Mouse (Mus musculus) liver, embryonic 14.5 days (tissue): ENCODE data around the gene Mapk8ip3. TPM values are rescaled to one million over a fixed set of nuclear protein-coding genes. Genes with fewer than 3 reads are reported as not detected.

Experiments used
- ATAC-seq: fragments of 200-750 bp; cut with Nextera tagmentation; 2 replicates; pipeline ENCODE4 v1.8.0; 2017; ENCODE audit warnings: moderate number of reproducible peaks, mild to moderate bottlenecking, moderate library complexity; ENCODE audit not compliant: insufficient read depth
- DNase-seq, 3 experiments: peaks; one replicate each; pipeline ENCODE4 v3.0.0-alpha.2; 2012 to 2013; ENCODE audit warnings: low read depth in 3 of 3, low spot score in 3 of 3
- H3K27ac ChIP-seq: fragments of 300-500 bp; sonication (generic); 2 replicates; pipeline ENCODE4 v1.5.1; 2014; ENCODE audit warnings: moderate library complexity, mild to moderate bottlenecking, control low read depth, inconsistent platforms
- H3K27me3 ChIP-seq: fragments of 300-500 bp; sonication (generic); 2 replicates; pipeline ENCODE4 v1.6.1; 2014; ENCODE audit warnings: mild to moderate bottlenecking, low read length, moderate library complexity; ENCODE audit not compliant: control insufficient read depth, insufficient read depth
- H3K36me3 ChIP-seq: fragments of 300-500 bp; sonication (generic); replicated peaks from 2 replicates; pipeline ENCODE4 v1.6.1; 2014; ENCODE audit warnings: low read depth; ENCODE audit not compliant: control insufficient read depth, insufficient read depth
- H3K4me1 ChIP-seq, 2 experiments: fragments of 200-500 bp in 1 of 2; fragments of 300-500 bp in 1 of 2; sonication (generic) in 1 of 2; replicated peaks; 2 replicates each; pipeline ENCODE4 v1.6.1; 2012 to 2014; ENCODE audit warnings: antibody characterized with exemption in 1 of 2, inconsistent platforms in 1 of 2, low read length in 1 of 2; ENCODE audit not compliant: control insufficient read depth in 2 of 2, insufficient read depth in 2 of 2
- H3K4me2 ChIP-seq: fragments of 300-500 bp; sonication (generic); 2 replicates; pipeline ENCODE4 v1.6.1; 2014; ENCODE audit warnings: low read depth, mild to moderate bottlenecking, control low read depth, moderate library complexity
- H3K4me3 ChIP-seq, 2 experiments: fragments of 200-500 bp in 1 of 2; fragments of 300-500 bp in 1 of 2; sonication (generic) in 1 of 2; 2 replicates each; pipeline ENCODE4 v1.5.1; 2012 to 2014; ENCODE audit warnings: low read depth in 2 of 2, low read length in 2 of 2, mild to moderate bottlenecking in 2 of 2, control low read depth in 1 of 2, inconsistent platforms in 1 of 2, moderate library complexity in 1 of 2; ENCODE audit not compliant: insufficient read depth in 1 of 2
- H3K9ac ChIP-seq: fragments of 300-500 bp; sonication (generic); replicated peaks from 2 replicates; pipeline ENCODE4 v1.6.1; 2014; ENCODE audit warnings: mild to moderate bottlenecking, control low read depth, moderate library complexity
- H3K9me3 ChIP-seq: fragments of 300-500 bp; sonication (generic); 2 replicates; pipeline ENCODE4 v1.6.1; 2016; ENCODE audit warnings: low read length, mixed read lengths; ENCODE audit not compliant: control insufficient read depth
- CTCF ChIP-seq: IDR thresholded peaks from 2 replicates; pipeline ENCODE4 v1.5.1; 2016; ENCODE audit warnings: antibody characterized with exemption, low read depth, control low read depth
- EP300 ChIP-seq: IDR thresholded peaks from 2 replicates; pipeline ENCODE4 v1.6.1; 2016; ENCODE audit warnings: antibody characterized with exemption, low read depth
- WGBS: fragments of 180-500 bp; shearing (Covaris S2); extraction: QIAGEN DNeasy Blood & Tissue Kit; methylation state at CpG from one replicate; pipeline ENCODE4 v1.1.7; 2014; ENCODE audit not compliant: insufficient replicate concordance; 5-methylcytosine and 5-hydroxymethylcytosine counted together
- polyA plus RNA-seq, 2 experiments: library from polyadenylated mRNA; depleted of rRNA in 1 of 2; stranded (reverse) in 1 of 2; unstranded in 1 of 2; fragments of >200 nt; fragmentation: Nextera tagmentation in 1 of 2; extraction: Ambion mirVana in 1 of 2; gene quantifications; 2 replicates each; pipeline versions ENCODE4 v1.2.1 to v1.2.3; 2012 to 2014

The Mapk8ip3 gene
- polyA plus RNA-seq, 2 experiments, result 7.2 to 34.3 TPM

GRCm38 (mm10) chr17:24902671-24903474 lies 33.9 kb downstream of the Mapk8ip3 start:
- Histone ChIP-seq H3K27ac (peak overlapping the region; percentile 99), H3K27me3 (no peaks in the 10 kb centered on the region), H3K36me3 (peaks cover 86% of the 10 kb centered on the region), H3K9ac (peak overlapping the region; percentile 67), H3K4me3 (peak overlapping the region; percentile 28 to 43), H3K9me3 (no peaks in the 10 kb centered on the region), H3K4me1 (peaks cover 26 to 28% of the 10 kb centered on the region in 2 experiments), H3K4me2 (peak overlapping the region; percentile 81)
- TF ChIP-seq EP300 (peak; percentile 100), CTCF (peak; percentile 84)
- WGBS, result 25% methylated on average over 9 of the region's 9 CpGs
- peak; percentile 99 for ATAC-seq
- peak; percentile 90 to 93 (median 92) for DNase-seq

- WGBS, result 84% methylated on average over 5 of the region's 5 CpGs
- Histone ChIP-seq H3K27me3 (no peaks in the 10 kb centered on the region), H3K4me1 (peaks cover 28 to 33% of the 10 kb centered on the region in 2 experiments), H3K4me2 (peak overlapping the region; percentile 81), H3K27ac (peak overlapping the region; percentile 99), H3K9ac (peak overlapping the region; percentile 33), H3K9me3 (no peaks in the 10 kb centered on the region), H3K36me3 (peaks cover 84% of the 10 kb centered on the region), H3K4me3 (0 out of 4 replicates have a peak overlapping the region, but pooled peaks of 1 of the 2 experiments have one; percentile 11)
- no peak; the same call in 1 of the 2 replicates for ATAC-seq
- no peak for DNase-seq
- TF ChIP-seq EP300, result no peak
- TF ChIP-seq CTCF, result no peak
These were observed 34.7 kb downstream of the Mapk8ip3 start for GRCm38 (mm10) chr17:24902124-24902523.

DNA sequence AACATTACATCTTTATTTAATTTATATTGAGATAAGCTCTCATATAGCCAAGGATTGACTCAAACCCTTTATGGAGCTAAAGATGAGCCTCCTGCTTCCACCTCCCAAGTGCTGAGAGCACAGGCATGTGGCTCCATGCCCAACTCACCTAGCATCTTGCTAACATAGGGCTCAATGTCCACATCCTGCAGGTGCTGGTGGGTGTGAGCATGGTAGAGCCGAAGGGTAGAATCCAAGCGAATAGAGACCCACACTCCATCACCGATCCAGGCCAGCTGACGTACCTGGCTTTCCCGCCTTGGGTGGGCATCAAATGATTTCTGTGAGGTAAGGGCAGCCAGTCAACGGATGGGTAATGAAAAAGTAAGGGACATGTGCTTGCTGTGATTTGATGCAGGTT lies 36.8 kb downstream of the Mapk8ip3 start:
- no peak overlapping the region for H3K4me3 ChIP-seq
- no peak overlapping the region for H3K9ac ChIP-seq
- H3K36me3 ChIP-seq, result peaks cover 67% of the 10 kb centered on the region
- DNase-seq (no peak), ATAC-seq (no peak)
- no peak overlapping the region for H3K27ac ChIP-seq
- WGBS, result 91% methylated on average over 6 of the region's 6 CpGs
- TF ChIP-seq EP300, result no peak
- TF ChIP-seq CTCF, result no peak
- no peaks in the 10 kb centered on the region for H3K27me3 ChIP-seq
- no peak overlapping the region for H3K4me2 ChIP-seq
- no peaks in the 10 kb centered on the region for H3K9me3 ChIP-seq
- H3K4me1 ChIP-seq, result peaks cover 37 to 41% of the 10 kb centered on the region in 2 experiments

DNA sequence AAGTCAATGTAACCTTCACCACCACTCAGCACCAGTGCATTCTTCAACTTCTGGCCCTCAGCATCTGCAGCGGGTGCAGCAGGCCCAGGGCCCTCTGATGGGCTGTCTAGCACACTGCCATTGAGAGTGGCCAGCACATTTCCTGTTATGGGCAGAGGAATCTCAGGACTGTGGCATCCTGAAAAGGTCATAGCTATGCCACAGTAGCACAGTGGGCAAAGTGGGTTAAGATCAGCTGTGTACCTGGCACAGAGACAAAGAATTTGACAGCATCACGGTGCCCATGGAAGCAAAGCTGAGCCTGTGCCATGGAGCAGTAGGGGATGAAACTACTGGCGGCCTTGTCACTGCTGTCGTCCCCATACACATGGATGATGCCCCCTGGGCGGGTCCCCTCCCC lies 37.6 kb downstream of the Mapk8ip3 start:
- Histone ChIP-seq H3K4me1 (peaks cover 36 to 39% of the 10 kb centered on the region in 2 experiments), H3K27ac (no peak overlapping the region)
- 81% methylated on average over 5 of the region's 5 CpGs for WGBS

More for the DNA sequence above, 37.6 kb downstream of the Mapk8ip3 start:
- Histone ChIP-seq H3K4me2 (no peak overlapping the region), H3K36me3 (peaks cover 58% of the 10 kb centered on the region), H3K9ac (no peak overlapping the region), H3K4me3 (no peak overlapping the region), H3K9me3 (no peaks in the 10 kb centered on the region), H3K27me3 (no peaks in the 10 kb centered on the region)
- no peak for DNase-seq
- no peak for TF ChIP-seq EP300
- TF ChIP-seq CTCF, result no peak
- no peak for ATAC-seq
